Mouse (Mus musculus) small intestine, adult 2 months (tissue): ENCODE measurements around the gene 4930512M02Rik.

ENCODE experiments used
- CTCF ChIP-seq: fragments of 200-500 bp; IDR thresholded peaks from 2 replicates; pipeline ENCODE4 v1.5.1; 2012; ENCODE audit warnings: low read depth, mild to moderate bottlenecking, control low read depth, inconsistent platforms, low read length, moderate library complexity, mixed read lengths; ENCODE audit not compliant: insufficient replicate concordance, insufficient read length; ENCODE audit errors: extremely low read depth
- POLR2A ChIP-seq: fragments of 200-500 bp; IDR thresholded peaks from 2 replicates; pipeline ENCODE4 v1.6.1; 2012; ENCODE audit warnings: low read depth, mild to moderate bottlenecking, control low read depth, inconsistent platforms, low read length, moderate library complexity

GRCm38 (mm10) chr11:11658834-11659233 is 31.2 kb upstream of the 4930512M02Rik start:
- no peak for TF ChIP-seq POLR2A
- TF ChIP-seq CTCF = no peak
